Mouse (Mus musculus) intestine, postnatal 0 days (tissue): Measurements from ENCODE around the gene Dgkb. TPM values are rescaled to one million over a fixed set of nuclear protein-coding genes. Genes with fewer than 3 reads are reported as not detected.

ENCODE experiments used
- ATAC-seq: fragments of 200-750 bp; cut with Nextera tagmentation; 2 replicates; pipeline ENCODE4 v1.8.0; 2017; ENCODE audit warnings: mild to moderate bottlenecking, moderate TSS enrichment, moderate library complexity
- H3K27ac ChIP-seq: fragments of 300-500 bp; sonication (generic); 2 replicates; pipeline ENCODE4 v1.5.1; 2014; ENCODE audit warnings: mild to moderate bottlenecking, low read depth, low read length, moderate library complexity
- H3K27me3 ChIP-seq: fragments of 300-500 bp; sonication (generic); replicated peaks from 2 replicates; pipeline ENCODE4 v1.6.1; 2014; ENCODE audit warnings: low read length, mixed read lengths; ENCODE audit not compliant: control insufficient read depth, insufficient read depth
- H3K36me3 ChIP-seq: fragments of 300-500 bp; sonication (generic); 2 replicates; pipeline ENCODE4 v1.6.1; 2014; ENCODE audit warnings: mild to moderate bottlenecking, moderate library complexity; ENCODE audit not compliant: control insufficient read depth, insufficient read depth
- H3K4me1 ChIP-seq: fragments of 300-500 bp; sonication (generic); replicated peaks from 2 replicates; pipeline ENCODE4 v1.6.1; 2014; ENCODE audit warnings: antibody characterized with exemption, low read length, mixed read lengths; ENCODE audit not compliant: control insufficient read depth, insufficient read depth
- H3K4me2 ChIP-seq: fragments of 300-500 bp; sonication (generic); replicated peaks from 2 replicates; pipeline ENCODE4 v1.6.1; 2014; ENCODE audit warnings: low read depth, mild to moderate bottlenecking, moderate library complexity
- H3K4me3 ChIP-seq: fragments of 300-500 bp; sonication (generic); 2 replicates; pipeline ENCODE4 v1.5.1; 2014; ENCODE audit warnings: low read depth, low read length
- H3K9ac ChIP-seq: fragments of 300-500 bp; sonication (generic); 2 replicates; pipeline ENCODE4 v1.6.1; 2014; ENCODE audit warnings: mild to moderate bottlenecking, low read depth, low read length
- H3K9me3 ChIP-seq: fragments of 300-500 bp; sonication (generic); 2 replicates; pipeline ENCODE4 v1.6.1; 2016; ENCODE audit warnings: mixed run types; ENCODE audit not compliant: control insufficient read depth
- CTCF ChIP-seq: sonication (generic); IDR thresholded peaks from 2 replicates; pipeline ENCODE4 v1.5.1; 2016; ENCODE audit warnings: low read depth, mild to moderate bottlenecking, control low read depth, antibody characterized with exemption, moderate library complexity
- WGBS: fragments of 180-500 bp; shearing (Covaris S2); extraction: QIAGEN DNeasy Blood & Tissue Kit; methylation state at CpG from one replicate; pipeline ENCODE4 v1.1.7; 2014; 5-methylcytosine and 5-hydroxymethylcytosine counted together
- polyA plus RNA-seq: library from polyadenylated mRNA; unstranded; fragments of >200 nt; fragmentation: Nextera tagmentation; extraction: Ambion mirVana; gene quantifications from 2 replicates; pipeline ENCODE4 v1.2.1, GENCODE M21; 2015

Dgkb gene
- polyA plus RNA-seq, 1 experiment from 2014 or later = 5.0 TPM

DNA sequence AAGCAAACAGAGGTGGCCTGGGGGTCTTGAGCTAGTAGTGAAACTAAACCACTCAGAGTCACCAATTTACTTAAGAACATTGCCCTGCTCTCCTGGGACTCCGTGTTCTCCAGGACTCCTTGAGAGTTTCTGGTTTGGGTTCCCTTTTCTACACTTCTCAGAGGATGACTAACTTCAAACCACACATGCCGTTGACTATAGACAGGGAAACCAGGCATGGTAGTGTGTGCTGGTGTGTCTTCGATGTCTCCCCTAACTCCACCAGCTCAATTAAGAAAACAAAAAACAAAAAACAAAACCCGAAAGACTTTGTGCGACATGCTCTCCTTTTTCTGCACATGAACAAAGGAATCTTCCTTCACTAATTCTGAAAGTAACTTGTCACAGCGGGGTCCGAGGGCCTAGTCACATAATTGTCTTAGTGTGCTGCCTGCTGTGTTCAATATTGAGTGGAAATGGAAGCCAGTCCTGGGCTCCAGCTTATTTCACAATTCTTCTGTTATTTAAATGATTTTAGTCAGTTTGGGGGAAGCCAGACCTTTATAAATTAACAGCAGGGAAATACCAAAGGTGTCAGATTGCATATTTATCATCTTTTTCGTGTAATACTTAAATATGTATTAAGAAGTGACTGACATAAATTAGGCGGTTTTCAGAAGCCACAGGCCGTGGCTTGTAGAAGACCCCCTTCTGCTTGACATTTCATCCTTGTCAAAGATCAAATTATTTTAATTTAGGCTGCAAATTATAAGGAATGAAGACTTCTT is 618.0 kb downstream of the Dgkb start:
- no peak overlapping the region for H3K4me2 ChIP-seq
- ATAC-seq = no peak
- no peak for TF ChIP-seq CTCF
- H3K9ac ChIP-seq = no peak overlapping the region
- H3K27me3 ChIP-seq = no peaks in the 10 kb centered on the region
- no peaks in the 10 kb centered on the region for H3K4me1 ChIP-seq
- H3K27ac ChIP-seq = no peak overlapping the region
- no peak overlapping the region for H3K4me3 ChIP-seq
- WGBS = 72% methylated on average over 10 of the region's 10 CpGs
- H3K36me3 ChIP-seq = no peaks in the 10 kb centered on the region
- H3K9me3 ChIP-seq = no peaks in the 10 kb centered on the region

- H3K9me3 ChIP-seq = no peaks in the 10 kb centered on the region
- H3K9ac ChIP-seq = no peak overlapping the region
- no peaks in the 10 kb centered on the region for H3K4me1 ChIP-seq
- H3K27ac ChIP-seq = no peak overlapping the region
- WGBS = 75% methylated on average over 1 of the region's 1 CpGs
- no peaks in the 10 kb centered on the region for H3K36me3 ChIP-seq
- no peak for TF ChIP-seq CTCF
- no peaks in the 10 kb centered on the region for H3K27me3 ChIP-seq
- no peak for ATAC-seq
- no peak overlapping the region for H3K4me3 ChIP-seq
- H3K4me2 ChIP-seq = no peak overlapping the region
These were observed 618.6 kb downstream of the Dgkb start for GRCm38 (mm10) chr12:38436131-38436436.

DNA sequence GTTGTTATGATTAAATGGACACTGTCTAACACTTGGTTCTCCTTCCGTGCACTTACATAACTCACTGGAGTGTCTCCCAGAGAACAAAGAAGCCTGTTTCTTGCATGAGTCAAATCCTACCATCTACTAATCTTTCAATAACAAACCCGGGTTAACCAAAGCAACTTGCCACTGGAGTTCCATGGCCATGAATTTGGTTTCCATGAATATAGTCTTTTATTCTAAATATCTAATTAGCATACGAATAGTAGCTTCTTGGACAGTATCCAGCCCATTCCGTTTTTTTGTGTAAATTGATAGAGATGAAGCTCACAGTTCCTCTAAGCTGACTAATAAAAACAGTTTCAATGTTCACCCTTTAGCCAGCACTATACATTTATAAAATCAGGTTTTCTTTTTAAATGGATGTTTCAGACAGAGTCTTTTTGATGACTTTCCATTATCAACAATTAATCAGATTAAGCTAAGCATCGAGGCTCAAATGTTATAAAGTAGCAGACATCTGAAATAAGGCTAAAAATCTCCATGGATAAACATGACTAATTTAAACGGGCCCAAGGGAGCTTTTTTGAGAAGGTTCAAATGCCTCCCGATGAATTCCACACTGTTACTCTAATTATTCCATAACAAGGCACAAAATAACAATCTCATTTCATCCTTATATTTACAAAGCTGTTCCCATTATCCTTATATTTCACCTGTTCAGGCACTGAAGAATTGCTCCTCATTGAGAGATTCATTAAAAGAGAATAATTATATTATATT is 633.0 kb downstream of the Dgkb start:
- H3K36me3 ChIP-seq = no peaks in the 10 kb centered on the region
- 73% methylated on average over 7 of the region's 7 CpGs for WGBS
- H3K9ac ChIP-seq = no peak overlapping the region
- no peaks in the 10 kb centered on the region for H3K4me1 ChIP-seq
- no peaks in the 10 kb centered on the region for H3K9me3 ChIP-seq
- H3K4me3 ChIP-seq = no peak overlapping the region
- ATAC-seq = no peak
- H3K27me3 ChIP-seq = no peaks in the 10 kb centered on the region
- TF ChIP-seq CTCF = no peak
- no peak overlapping the region for H3K4me2 ChIP-seq
- no peak overlapping the region for H3K27ac ChIP-seq

- no peak overlapping the region for H3K27ac ChIP-seq
- no peak for ATAC-seq
- H3K4me1 ChIP-seq = no peaks in the 10 kb centered on the region
- no peak overlapping the region for H3K4me3 ChIP-seq
- no peaks in the 10 kb centered on the region for H3K36me3 ChIP-seq
- H3K9me3 ChIP-seq = no peaks in the 10 kb centered on the region
- TF ChIP-seq CTCF = no peak
- no peak overlapping the region for H3K4me2 ChIP-seq
- 82% methylated on average over 3 of the region's 3 CpGs for WGBS
- H3K9ac ChIP-seq = no peak overlapping the region
- H3K27me3 ChIP-seq = no peaks in the 10 kb centered on the region
These were observed 634.2 kb downstream of the Dgkb start for GRCm38 (mm10) chr12:38451677-38452076.

GRCm38 (mm10) chr12:38468191-38468590 is 650.7 kb downstream of the Dgkb start:
- Histone ChIP-seq H3K9me3 (no peaks in the 10 kb centered on the region), H3K36me3 (no peaks in the 10 kb centered on the region), H3K27ac (no peak overlapping the region), H3K9ac (no peak overlapping the region), H3K4me3 (no peak overlapping the region), H3K27me3 (no peaks in the 10 kb centered on the region), H3K4me2 (no peak overlapping the region), H3K4me1 (no peaks in the 10 kb centered on the region)
- no peak for ATAC-seq
- no peak for TF ChIP-seq CTCF

DNA sequence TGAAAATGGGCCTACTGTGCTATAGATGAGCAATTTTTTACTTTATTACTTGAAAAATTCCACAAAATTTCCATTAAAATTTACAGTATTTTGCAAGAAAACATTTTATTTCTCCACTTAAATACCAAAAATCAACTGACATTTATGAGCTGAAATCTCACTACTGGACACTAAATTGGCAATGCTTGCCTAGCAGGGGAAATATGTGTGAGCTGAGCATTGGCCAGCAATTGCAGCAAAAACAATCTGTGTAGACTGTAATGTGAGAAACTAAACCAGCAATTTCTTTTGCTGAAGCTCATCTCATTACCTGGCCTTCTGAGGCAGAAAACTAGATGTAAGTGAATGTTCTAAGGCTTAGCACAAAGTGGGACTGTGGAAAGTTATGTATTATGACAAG is 651.1 kb downstream of the Dgkb start:
- H3K9ac ChIP-seq = no peak overlapping the region
- H3K9me3 ChIP-seq = no peaks in the 10 kb centered on the region
- H3K27ac ChIP-seq = no peak overlapping the region
- ATAC-seq = no peak
- no peak overlapping the region for H3K4me3 ChIP-seq
- no peak for TF ChIP-seq CTCF
- H3K27me3 ChIP-seq = no peaks in the 10 kb centered on the region
- H3K4me1 ChIP-seq = no peaks in the 10 kb centered on the region
- no peak overlapping the region for H3K4me2 ChIP-seq
- no peaks in the 10 kb centered on the region for H3K36me3 ChIP-seq
